Mouse (Mus musculus): ENCODE measurements around the gene Zscan29.
"Not testable (repeated sequence)": the region's sequence is repeated elsewhere in the genome, so short reads cannot be mapped to it uniquely, and the experiment has no call there.

Gene Zscan29

GRCm38 (mm10) chr2:121139266-121140017, 31.5 kb downstream of the Zscan29 start:
- DNase-seq (ENCODE audit: extremely low read depth, low read depth, low spot score): no peak

GRCm38 (mm10) chr2:121137371-121137770, 33.6 kb downstream of the Zscan29 start:
- DNase-seq (ENCODE audit: extremely low read depth, low read depth, low spot score): peak; percentile 58

GRCm38 (mm10) chr2:121132822-121133221, 38.1 kb downstream of the Zscan29 start:
- DNase-seq (ENCODE audit: extremely low read depth, low read depth, low spot score): no peak

DNA sequence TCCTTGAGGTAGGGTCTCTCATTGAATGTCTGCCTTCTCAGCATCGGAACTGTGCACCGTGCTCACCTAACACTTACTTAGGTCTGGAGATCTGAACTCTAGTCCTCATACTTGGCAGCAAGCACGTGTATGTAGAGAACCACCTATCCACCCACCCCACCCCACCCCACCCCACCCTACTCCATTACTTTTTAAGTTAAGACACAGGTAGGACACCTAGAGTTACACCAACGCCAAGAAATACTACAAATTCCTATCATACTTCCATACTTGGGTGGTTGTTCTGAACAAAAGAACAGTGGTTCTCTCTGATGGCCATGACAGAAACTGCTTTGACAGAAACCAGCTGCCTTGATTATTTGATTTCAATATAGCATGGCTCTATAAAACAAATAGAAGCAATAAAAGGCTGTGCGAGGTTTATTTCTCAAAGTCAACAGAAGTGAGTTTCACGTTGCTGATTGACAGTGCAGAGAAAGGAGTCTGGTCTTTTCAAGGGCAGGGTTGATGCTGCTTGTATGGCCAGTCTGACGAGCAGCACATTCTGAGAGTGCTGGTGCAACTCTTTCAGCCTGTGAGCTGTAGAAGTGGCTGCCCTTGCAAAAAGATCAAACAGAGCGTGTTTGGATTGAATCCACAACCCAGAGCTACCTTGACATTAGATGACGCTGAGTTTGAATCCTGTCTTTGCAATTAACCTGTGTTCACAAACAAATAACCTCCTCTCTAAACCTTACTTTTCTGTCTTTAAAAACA, 41.9 kb downstream of the Zscan29 start:
- DNase-seq (ENCODE audit: extremely low read depth, low read depth, low spot score): no peak

GRCm38 (mm10) chr2:121127536-121127935, 43.4 kb downstream of the Zscan29 start:
- DNase-seq (ENCODE audit: extremely low read depth, low read depth, low spot score): no peak

GRCm38 (mm10) chr2:121126302-121126701, 44.6 kb downstream of the Zscan29 start:
- not testable (repeated sequence) for DNase-seq (ENCODE audit: extremely low read depth, low read depth, low spot score)

DNA sequence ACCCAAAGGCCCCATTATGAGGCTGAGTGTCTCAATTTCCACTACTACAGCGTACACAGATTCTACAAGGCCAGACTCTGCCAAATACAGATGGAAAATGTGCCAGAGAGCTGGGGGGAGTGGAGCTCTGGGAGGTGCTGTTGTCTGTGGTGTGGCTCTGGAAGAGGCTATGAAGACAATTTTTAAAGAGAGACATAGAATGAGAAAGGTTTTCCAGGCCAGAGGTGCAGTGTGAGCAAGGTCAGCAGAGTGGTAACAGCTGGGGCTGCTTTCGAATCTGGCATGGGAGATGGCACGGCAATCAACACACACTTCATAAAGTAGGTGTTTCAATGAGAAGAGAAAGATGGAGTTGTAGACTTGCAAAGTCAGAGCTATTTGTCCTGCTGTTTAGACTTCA, 51.7 kb downstream of the Zscan29 start:
- no peak for DNase-seq (ENCODE audit: extremely low read depth, low read depth, low spot score)

DNA sequence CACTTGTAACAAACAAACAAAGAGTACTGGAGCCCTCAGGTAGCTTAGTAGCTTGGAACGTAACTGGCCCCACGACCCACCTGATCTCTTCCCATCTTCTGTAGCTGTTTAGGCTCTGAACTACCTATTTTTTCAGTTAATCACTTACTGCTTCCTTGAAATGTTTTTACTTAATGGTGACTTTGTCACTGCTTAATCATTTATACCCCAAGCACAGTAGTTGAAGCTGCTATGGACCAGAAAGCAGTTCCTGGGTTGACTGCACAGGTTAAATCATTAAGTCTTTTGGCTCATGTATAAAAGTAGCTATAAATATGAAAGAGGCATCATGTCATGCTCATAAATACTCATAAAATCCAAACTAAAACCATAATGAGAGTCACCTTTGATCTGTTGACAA, 55.5 kb downstream of the Zscan29 start:
- no peak for DNase-seq (ENCODE audit: extremely low read depth, low read depth, low spot score)

DNA sequence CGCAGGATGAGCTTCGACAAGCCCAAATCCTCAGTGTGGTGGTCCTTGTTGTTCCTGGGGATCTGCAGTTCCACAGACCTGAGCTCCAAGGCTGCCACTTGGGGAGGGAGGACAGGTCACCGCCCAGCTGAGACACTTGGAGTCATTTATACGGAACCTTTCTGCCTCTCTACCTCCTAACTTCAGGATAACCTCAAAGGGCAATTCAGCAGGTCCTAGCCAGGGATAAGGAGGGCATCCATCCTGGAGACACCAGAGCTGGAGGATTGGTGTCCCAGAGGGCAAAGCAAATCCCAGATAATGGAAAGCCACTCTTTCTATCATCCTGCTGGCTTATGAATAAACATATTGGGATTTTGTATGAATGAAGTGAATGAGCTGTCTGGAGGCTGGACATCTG, 61.2 kb downstream of the Zscan29 start, which contains the start of gene Tgm7:
Gene Tgm7 (minus strand): TSS at position 101 of the 400 bp plus-strand sequence.
- no peak for DNase-seq (ENCODE audit: extremely low read depth, low read depth, low spot score)

All from fat pad, adult 2 months (tissue).